Mouse (Mus musculus): ENCODE measurements around the gene Tmc1. TPM values are rescaled to one million over a fixed set of nuclear protein-coding genes. Genes with fewer than 3 reads are reported as not detected.

Tmc1 gene
- polyA plus RNA-seq, 1 experiment, result not detected

GRCm38 (mm10) chr19:20764214-20764613 is 189.8 kb downstream of the Tmc1 start:
- Histone ChIP-seq H3K4me3 (ENCODE audit: insufficient read depth, low read length) (no peak overlapping the region), H3K4me1 (ENCODE audit: control insufficient read depth, insufficient read depth, low read length) (no peaks in the 10 kb centered on the region), H3K27ac (ENCODE audit: insufficient read depth, low read depth, low read length) (no peak overlapping the region)
- TF ChIP-seq CTCF (IDR thresholded peaks at IDR 0.05; ENCODE audit: low read depth, low read length), result no peak
- no peak for TF ChIP-seq POLR2A (IDR thresholded peaks at IDR 0.05; ENCODE audit: borderline replicate concordance, low read depth, low read length)

GRCm38 (mm10) chr19:20761675-20762426 is 192.2 kb downstream of the Tmc1 start:
- TF ChIP-seq POLR2A (IDR thresholded peaks at IDR 0.05; ENCODE audit: borderline replicate concordance, low read depth, low read length), result no peak
- Histone ChIP-seq H3K27ac (ENCODE audit: insufficient read depth, low read depth, low read length) (no peak overlapping the region), H3K4me1 (ENCODE audit: control insufficient read depth, insufficient read depth, low read length) (no peaks in the 10 kb centered on the region), H3K4me3 (ENCODE audit: insufficient read depth, low read length) (no peak overlapping the region)

GRCm38 (mm10) chr19:20761119-20761518 is 192.9 kb downstream of the Tmc1 start:
- Histone ChIP-seq H3K4me3 (ENCODE audit: insufficient read depth, low read length) (no peak overlapping the region), H3K4me1 (ENCODE audit: control insufficient read depth, insufficient read depth, low read length) (no peaks in the 10 kb centered on the region), H3K27ac (ENCODE audit: insufficient read depth, low read depth, low read length) (no peak overlapping the region)
- TF ChIP-seq CTCF (IDR thresholded peaks at IDR 0.05; ENCODE audit: low read depth, low read length) (no peak), POLR2A (IDR thresholded peaks at IDR 0.05; ENCODE audit: borderline replicate concordance, low read depth, low read length) (no peak)

- Histone ChIP-seq H3K4me3 (ENCODE audit: insufficient read depth, low read length) (no peak overlapping the region), H3K4me1 (ENCODE audit: control insufficient read depth, insufficient read depth, low read length) (no peaks in the 10 kb centered on the region), H3K27ac (ENCODE audit: insufficient read depth, low read depth, low read length) (no peak overlapping the region)
- TF ChIP-seq POLR2A (IDR thresholded peaks at IDR 0.05; ENCODE audit: borderline replicate concordance, low read depth, low read length) (no peak), CTCF (IDR thresholded peaks at IDR 0.05; ENCODE audit: low read depth, low read length) (no peak)
These were observed 209.4 kb downstream of the Tmc1 start for GRCm38 (mm10) chr19:20744630-20745029.

Other genes with a start within 250 kb of the Tmc1 start
- not detected in 2 replicates for gene Aldh1a7, start 226.6 kb downstream of the Tmc1 start, polyA plus RNA-seq (2012; ENCODE audit: insufficient read depth, insufficient read length, missing spikeins)

All from bone marrow macrophage, adult 2 months (primary cell).